Mouse (Mus musculus) forebrain, embryonic 10.5 days (tissue): ENCODE results near the gene Ppard. TPM values are rescaled to one million over a fixed set of nuclear protein-coding genes. Genes with fewer than 3 reads are reported as not detected.
A peak's percentile ranks its signal among the peaks of the same experiment; 100 is the strongest.
"Not testable (repeated sequence)": the region's sequence is repeated elsewhere in the genome, so short reads cannot be mapped to it uniquely, and the experiment has no call there.

Source experiments
- DNase-seq: peaks from one replicate; pipeline ENCODE4 v3.0.0-alpha.2; 2017; ENCODE audit warnings: low spot score; ENCODE audit errors: extremely low spot score
- H3K27ac ChIP-seq: fragments of 300-500 bp; sonication (generic); 2 replicates; pipeline ENCODE4 v1.5.1; 2016; ENCODE audit warnings: mild to moderate bottlenecking
- H3K27me3 ChIP-seq: fragments of 300-500 bp; sonication (generic); 2 replicates; pipeline ENCODE4 v1.6.1; 2016; ENCODE audit warnings: mild to moderate bottlenecking; ENCODE audit not compliant: poor library complexity, severe bottlenecking
- H3K36me3 ChIP-seq: fragments of 300-500 bp; sonication (generic); replicated peaks from 2 replicates; pipeline ENCODE4 v1.6.1; 2016; ENCODE audit warnings: mild to moderate bottlenecking, moderate library complexity
- H3K4me1 ChIP-seq: fragments of 300-500 bp; sonication (generic); 2 replicates; pipeline ENCODE4 v1.6.1; 2016
- H3K4me3 ChIP-seq: fragments of 300-500 bp; sonication (generic); 2 replicates; pipeline ENCODE4 v1.5.1; 2016; ENCODE audit warnings: mild to moderate bottlenecking, moderate library complexity
- H3K9me3 ChIP-seq: fragments of 300-500 bp; sonication (generic); 2 replicates; pipeline ENCODE4 v1.6.1; 2016; ENCODE audit warnings: mild to moderate bottlenecking, moderate library complexity
- WGBS: fragments of 180-500 bp; shearing (Covaris S2); methylation state at CpG from one replicate; pipeline ENCODE4 v1.1.7; 2016; 5-methylcytosine and 5-hydroxymethylcytosine counted together
- polyA plus RNA-seq: library from polyadenylated mRNA; unstranded; fragments of >200 nt; fragmentation: Nextera tagmentation; extraction: Ambion mirVana; gene quantifications from 2 replicates; pipeline ENCODE4 v1.2.1, GENCODE M21; 2016

Ppard gene
- polyA plus RNA-seq, 1 experiment from 2014 or later = 1.4 TPM

- Histone ChIP-seq H3K4me3 (no peak overlapping the region), H3K9me3 (no peaks in the 10 kb centered on the region), H3K36me3 (peaks cover 56% of the 10 kb centered on the region), H3K27ac (no peak overlapping the region), H3K27me3 (no peaks in the 10 kb centered on the region), H3K4me1 (peaks cover 45% of the 10 kb centered on the region)
- no peak for DNase-seq
- 87% methylated on average over 9 of the region's 9 CpGs for WGBS
Observed at GRCm38 (mm10) chr17:28316476-28316875, 84.0 kb downstream of the Ppard start.

DNA sequence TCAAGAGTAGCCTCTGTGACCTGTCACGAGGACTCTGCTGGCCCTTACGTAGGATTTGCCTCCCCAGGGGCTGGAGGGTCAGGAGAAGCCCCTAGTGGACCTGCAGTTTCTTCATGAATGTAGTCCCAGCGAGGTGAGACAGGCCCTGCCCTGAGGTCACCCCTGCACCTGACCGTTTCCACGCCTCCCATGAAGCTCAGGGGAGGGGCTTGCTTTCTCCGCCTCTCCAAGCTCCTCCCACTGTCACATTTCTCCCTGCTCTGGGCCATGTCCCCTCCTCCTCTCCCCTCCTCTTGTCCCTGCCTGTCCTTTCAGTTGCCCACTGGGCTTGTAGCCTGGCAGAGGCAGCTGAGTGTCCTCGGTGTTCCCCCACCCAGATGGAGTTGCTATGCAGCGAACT is 84.6 kb downstream of the Ppard start:
- Histone ChIP-seq H3K9me3 (no peaks in the 10 kb centered on the region), H3K4me1 (peaks cover 45% of the 10 kb centered on the region), H3K4me3 (no peak overlapping the region), H3K36me3 (peaks cover 61% of the 10 kb centered on the region), H3K27ac (peak overlapping the region; percentile 46; the same call in 1 of the 2 replicates), H3K27me3 (no peaks in the 10 kb centered on the region)
- 63% methylated on average over 8 of the region's 8 CpGs for WGBS
- DNase-seq = no peak

- Histone ChIP-seq H3K27me3 (no peaks in the 10 kb centered on the region), H3K36me3 (peaks cover 68% of the 10 kb centered on the region), H3K4me3 (no peak overlapping the region), H3K27ac (no peak overlapping the region), H3K4me1 (peaks cover 41% of the 10 kb centered on the region), H3K9me3 (no peaks in the 10 kb centered on the region)
- DNase-seq = no peak
- WGBS = 87% methylated on average over 9 of the region's 9 CpGs
Observed at GRCm38 (mm10) chr17:28317725-28318124, 85.2 kb downstream of the Ppard start.

- peaks cover 6% of the 10 kb centered on the region; the same call in 1 of the 2 replicates for H3K9me3 ChIP-seq
- no peak overlapping the region for H3K27ac ChIP-seq
- DNase-seq = no peak
- no peaks in the 10 kb centered on the region for H3K27me3 ChIP-seq
- peaks cover 91% of the 10 kb centered on the region for H3K36me3 ChIP-seq
- WGBS = 95% methylated on average over 4 of the region's 4 CpGs
- H3K4me3 ChIP-seq = no peak overlapping the region
- peaks cover 11% of the 10 kb centered on the region for H3K4me1 ChIP-seq
Observed at GRCm38 (mm10) chr17:28321700-28322099, 89.2 kb downstream of the Ppard start.

DNA sequence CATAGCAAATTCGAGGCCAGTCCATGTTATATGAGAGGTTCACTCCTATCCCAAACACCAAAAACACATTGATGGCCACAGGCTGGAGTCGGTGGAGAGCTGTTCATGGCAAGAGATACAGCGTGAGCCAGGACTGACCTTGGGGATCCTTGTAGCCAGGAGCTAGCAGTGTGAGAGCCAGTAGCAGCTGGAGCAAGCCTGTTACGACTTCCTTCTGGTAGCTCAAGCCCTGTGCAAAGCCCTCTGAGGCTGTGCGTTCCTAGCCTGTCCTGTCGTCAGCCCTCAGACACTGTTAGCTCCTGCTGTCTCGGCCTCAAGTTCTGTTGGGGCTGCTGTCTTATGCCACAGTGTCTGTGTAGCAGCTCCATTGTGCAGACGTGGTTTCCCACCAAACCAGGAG is 91.3 kb downstream of the Ppard start:
- no peak for DNase-seq
- peaks cover 6% of the 10 kb centered on the region; the same call in 1 of the 2 replicates for H3K9me3 ChIP-seq
- H3K36me3 ChIP-seq = peaks cover 71% of the 10 kb centered on the region

DNA sequence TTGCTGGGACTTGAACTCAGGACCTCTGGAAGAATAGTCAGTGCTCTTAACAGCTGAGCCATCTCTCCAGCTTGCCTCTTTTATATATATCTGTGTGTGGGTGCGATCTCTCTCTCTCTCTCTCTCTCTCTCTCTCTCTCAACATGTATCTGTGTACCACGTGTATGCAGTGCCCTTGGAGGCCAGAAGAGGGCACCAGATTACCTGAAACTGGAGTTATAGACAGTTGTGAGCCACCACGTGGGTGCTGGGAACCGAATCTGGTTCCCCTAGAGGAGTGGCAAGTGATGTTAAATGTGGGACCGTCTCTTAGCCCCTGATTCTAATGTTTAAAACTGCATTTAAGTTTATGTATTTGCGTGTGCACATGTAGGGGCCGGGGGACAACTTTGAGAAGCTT is 91.9 kb downstream of the Ppard start:
- WGBS = 92% methylated on average over 7 of the region's 7 CpGs
- DNase-seq, H3K27me3 ChIP-seq, H3K27ac ChIP-seq, H3K4me3 ChIP-seq, H3K9me3 ChIP-seq: not testable (repeated sequence)
- Histone ChIP-seq H3K36me3 (peaks cover 72% of the 10 kb centered on the region), H3K4me1 (peaks cover 24% of the 10 kb centered on the region)

More for the DNA sequence above, 91.3 kb downstream of the Ppard start:
- Histone ChIP-seq H3K27ac (no peak overlapping the region), H3K27me3 (no peaks in the 10 kb centered on the region), H3K4me1 (peaks cover 20% of the 10 kb centered on the region), H3K4me3 (no peak overlapping the region)
- WGBS = 91% methylated on average over 8 of the region's 8 CpGs

- peaks cover 74% of the 10 kb centered on the region for H3K36me3 ChIP-seq
- H3K4me3 ChIP-seq = no peak overlapping the region
- WGBS = 92% methylated on average over 8 of the region's 8 CpGs
- H3K4me1 ChIP-seq = peaks cover 36% of the 10 kb centered on the region
- H3K9me3 ChIP-seq = peaks cover 6% of the 10 kb centered on the region; the same call in 1 of the 2 replicates
- H3K27ac ChIP-seq = no peak overlapping the region
- no peaks in the 10 kb centered on the region for H3K27me3 ChIP-seq
- DNase-seq = no peak
Observed at GRCm38 (mm10) chr17:28325751-28326150, 93.3 kb downstream of the Ppard start.

DNA sequence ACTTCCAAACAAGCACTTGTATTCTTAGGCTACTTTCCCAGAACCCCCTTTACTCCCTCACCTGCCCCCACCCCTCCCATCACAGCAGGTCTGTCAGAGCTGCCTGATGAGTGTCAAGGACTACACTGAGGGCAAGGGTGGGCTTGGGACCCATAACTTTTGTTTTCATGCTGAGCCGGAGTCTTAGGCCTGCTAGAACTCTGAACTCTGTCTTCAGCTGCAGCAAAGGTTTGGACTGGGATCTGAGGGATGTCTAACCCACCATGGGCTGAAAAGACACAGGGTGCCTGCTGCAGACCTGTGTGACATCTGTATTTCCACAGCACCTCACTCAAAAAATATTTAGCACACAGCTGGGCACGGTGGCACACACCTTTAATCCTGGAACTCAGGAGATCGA is 94.5 kb downstream of the Ppard start:
- peak overlapping the region; percentile 99; the same call in 1 of the 2 replicates for H3K4me3 ChIP-seq
- peaks cover 76% of the 10 kb centered on the region for H3K36me3 ChIP-seq
- H3K9me3 ChIP-seq = peaks cover 6% of the 10 kb centered on the region; the same call in 1 of the 2 replicates
- H3K27ac ChIP-seq = peak overlapping the region; percentile 99
- 84% methylated on average over 3 of the region's 3 CpGs for WGBS
- DNase-seq = no peak
- peaks cover 48% of the 10 kb centered on the region for H3K4me1 ChIP-seq
- H3K27me3 ChIP-seq = no peaks in the 10 kb centered on the region

GRCm38 (mm10) chr17:28327673-28328325 is 95.3 kb downstream of the Ppard start:
- no peaks in the 10 kb centered on the region for H3K27me3 ChIP-seq
- peaks cover 76% of the 10 kb centered on the region for H3K36me3 ChIP-seq
- WGBS = 8% methylated on average over 22 of the region's 22 CpGs
- peaks cover 56% of the 10 kb centered on the region for H3K4me1 ChIP-seq
- DNase-seq = no peak
- H3K27ac ChIP-seq = peak overlapping the region; percentile 99
- H3K4me3 ChIP-seq = peak overlapping the region; percentile 99
- peaks cover 6% of the 10 kb centered on the region; the same call in 1 of the 2 replicates for H3K9me3 ChIP-seq

- Histone ChIP-seq H3K9me3 (peaks cover 6% of the 10 kb centered on the region; the same call in 1 of the 2 replicates), H3K27me3 (no peaks in the 10 kb centered on the region), H3K27ac (peak within 1 kb of the TSS; percentile 99), H3K4me3 (peak within 1 kb of the TSS; percentile 99), H3K36me3 (peaks cover 78% of the 10 kb centered on the region), H3K4me1 (peaks cover 63% of the 10 kb centered on the region)
- DNase-seq = peak; percentile 96
- under 1% methylated on average over 67 of the region's 67 CpGs for WGBS
Observed at GRCm38 (mm10) chr17:28328366-28328928, 95.9 kb downstream of the Ppard start, which contains the start of gene Rpl10a. TSS of gene Rpl10a (plus strand) at chr17:28328471.

DNA sequence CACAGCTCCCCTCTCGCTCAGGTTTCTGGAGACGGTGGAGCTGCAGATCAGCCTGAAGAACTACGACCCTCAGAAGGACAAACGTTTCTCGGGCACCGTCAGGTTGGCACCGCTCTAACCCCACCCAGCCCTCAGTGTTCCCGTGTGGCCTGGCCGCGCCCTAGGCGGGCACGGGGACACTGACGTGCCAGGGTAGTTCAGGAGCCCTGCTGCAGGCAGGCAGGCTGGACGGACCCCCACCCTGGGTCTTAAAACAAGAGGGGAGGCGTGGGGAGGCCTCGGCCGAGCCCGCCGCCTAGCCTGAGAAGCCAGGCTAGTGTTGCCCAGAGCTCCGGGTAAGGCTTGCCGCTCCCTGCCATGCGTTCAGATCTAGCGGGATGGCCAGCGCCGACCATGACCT is 96.4 kb downstream of the Ppard start:
- peaks cover 68% of the 10 kb centered on the region for H3K4me1 ChIP-seq
- H3K4me3 ChIP-seq = peak overlapping the region; percentile 99
- peaks cover 78% of the 10 kb centered on the region for H3K36me3 ChIP-seq
- peaks cover 6% of the 10 kb centered on the region; the same call in 1 of the 2 replicates for H3K9me3 ChIP-seq
- H3K27me3 ChIP-seq = no peaks in the 10 kb centered on the region
- under 1% methylated on average over 25 of the region's 25 CpGs for WGBS
- peak overlapping the region; percentile 99 for H3K27ac ChIP-seq
- DNase-seq = peak; percentile 37

- H3K4me3 ChIP-seq = peak overlapping the region; percentile 99
- peaks cover 77% of the 10 kb centered on the region for H3K36me3 ChIP-seq
- DNase-seq = peak; percentile 39
- WGBS = 10% methylated on average over 4 of the region's 4 CpGs
- peak overlapping the region; percentile 99 for H3K27ac ChIP-seq
- peaks cover 2% of the 10 kb centered on the region; the same call in 1 of the 2 replicates for H3K9me3 ChIP-seq
- H3K27me3 ChIP-seq = no peaks in the 10 kb centered on the region
- peaks cover 74% of the 10 kb centered on the region for H3K4me1 ChIP-seq
Observed at GRCm38 (mm10) chr17:28329503-28330231, 97.2 kb downstream of the Ppard start.

DNA sequence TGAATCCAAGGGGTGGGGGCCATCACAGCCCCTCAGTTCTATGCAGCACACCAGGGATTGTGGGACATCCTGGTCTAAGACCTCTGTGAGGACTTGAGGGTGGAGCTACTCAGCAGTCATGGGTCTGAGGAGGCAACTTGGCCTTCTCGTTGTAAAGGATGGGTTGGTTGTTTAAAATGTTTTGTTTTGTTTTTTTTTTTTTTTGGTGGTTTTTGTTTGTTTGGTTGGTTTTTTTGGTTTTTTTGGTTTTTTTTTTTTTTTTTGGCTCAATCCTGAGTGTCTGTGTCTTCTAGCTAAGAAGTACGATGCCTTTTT is 97.7 kb downstream of the Ppard start:
- Histone ChIP-seq H3K9me3 (no peaks in the 10 kb centered on the region), H3K36me3 (peaks cover 77% of the 10 kb centered on the region), H3K27ac (peak overlapping the region; percentile 99), H3K4me1 (peaks cover 78% of the 10 kb centered on the region), H3K27me3 (no peaks in the 10 kb centered on the region), H3K4me3 (peak overlapping the region; percentile 99)
- no peak for DNase-seq
- WGBS = 64% methylated on average over 2 of the region's 2 CpGs
